Mouse (Mus musculus) heart, embryonic 16.5 days (tissue): Measurements from ENCODE around the gene Sec23ip. TPM values are rescaled to one million over a fixed set of nuclear protein-coding genes. Genes with fewer than 3 reads are reported as not detected.

ENCODE experiments used
- ATAC-seq: fragments of 200-750 bp; cut with Nextera tagmentation; replicated peaks from 2 replicates; pipeline ENCODE4 v1.8.0; 2017; ENCODE audit warnings: moderate number of reproducible peaks; ENCODE audit not compliant: insufficient read depth, low FRiP score; ENCODE audit errors: extremely low read depth
- H3K27ac ChIP-seq: fragments of 300-500 bp; sonication (generic); 2 replicates; pipeline ENCODE4 v1.5.1; 2014; ENCODE audit warnings: mild to moderate bottlenecking, low read length, control low read depth, moderate library complexity
- H3K27me3 ChIP-seq: fragments of 300-500 bp; sonication (generic); 2 replicates; pipeline ENCODE4 v1.6.1; 2014; ENCODE audit warnings: low read length, mixed read lengths; ENCODE audit not compliant: control insufficient read depth, insufficient read depth
- H3K36me3 ChIP-seq: fragments of 300-500 bp; sonication (generic); 2 replicates; pipeline ENCODE4 v1.6.1; 2014; ENCODE audit not compliant: control insufficient read depth, insufficient read depth
- H3K4me1 ChIP-seq: fragments of 300-500 bp; sonication (generic); 2 replicates; pipeline ENCODE4 v1.6.1; 2014; ENCODE audit warnings: low read length, mixed read lengths; ENCODE audit not compliant: control insufficient read depth, insufficient read depth
- H3K4me2 ChIP-seq: fragments of 300-500 bp; sonication (generic); 2 replicates; pipeline ENCODE4 v1.6.1; 2014; ENCODE audit warnings: low read depth, mild to moderate bottlenecking, control low read depth, low read length
- H3K4me3 ChIP-seq: fragments of 300-500 bp; sonication (generic); 2 replicates; pipeline ENCODE4 v1.5.1; 2014; ENCODE audit warnings: mild to moderate bottlenecking, control low read depth, low read length
- H3K9ac ChIP-seq: fragments of 300-500 bp; sonication (generic); 2 replicates; pipeline ENCODE4 v1.6.1; 2014; ENCODE audit warnings: low read length, control low read depth
- H3K9me3 ChIP-seq: fragments of 300-500 bp; sonication (generic); replicated peaks from 2 replicates; pipeline ENCODE4 v1.6.1; 2016; ENCODE audit warnings: low read length; ENCODE audit not compliant: control insufficient read depth
- WGBS: fragments of 180-500 bp; shearing (Covaris S2); extraction: QIAGEN DNeasy Blood & Tissue Kit; methylation state at CpG from one replicate; pipeline ENCODE4 v1.1.7; 2014; 5-methylcytosine and 5-hydroxymethylcytosine counted together
- microRNA-seq: library from miRNA; unstranded; fragments of <30 nt; microRNA quantifications from one replicate; pipeline ENCODE4, GENCODE M21; 2017
- polyA plus RNA-seq: library from polyadenylated mRNA; unstranded; fragments of >200 nt; fragmentation: Nextera tagmentation; extraction: Ambion mirVana; gene quantifications from 2 replicates; pipeline ENCODE4 v1.2.1, GENCODE M21; 2015

Gene Sec23ip
- polyA plus RNA-seq, 1 experiment from 2014 or later: 27.8 TPM

GRCm38 (mm10) chr7:128824986-128825563 is 80.3 kb downstream of the Sec23ip start:
- no peak overlapping the region for H3K9ac ChIP-seq
- no peaks in the 10 kb centered on the region for H3K9me3 ChIP-seq
- H3K36me3 ChIP-seq: no peaks in the 10 kb centered on the region
- no peak overlapping the region for H3K4me3 ChIP-seq
- H3K4me2 ChIP-seq: no peak overlapping the region
- H3K27me3 ChIP-seq: no peaks in the 10 kb centered on the region
- 66% methylated on average over 5 of the region's 5 CpGs for WGBS
- H3K4me1 ChIP-seq: no peaks in the 10 kb centered on the region
- no peak for ATAC-seq
- no peak overlapping the region for H3K27ac ChIP-seq

- no peak overlapping the region for H3K9ac ChIP-seq
- no peaks in the 10 kb centered on the region for H3K9me3 ChIP-seq
- no peak overlapping the region for H3K27ac ChIP-seq
- 63% methylated on average over 12 of the region's 12 CpGs for WGBS
- H3K4me1 ChIP-seq: no peaks in the 10 kb centered on the region
- no peak overlapping the region for H3K4me2 ChIP-seq
- no peaks in the 10 kb centered on the region for H3K27me3 ChIP-seq
- ATAC-seq: no peak
- no peak overlapping the region for H3K4me3 ChIP-seq
- H3K36me3 ChIP-seq: no peaks in the 10 kb centered on the region
These were observed 87.8 kb downstream of the Sec23ip start for GRCm38 (mm10) chr7:128832455-128833081.

- no peak overlapping the region for H3K4me2 ChIP-seq
- H3K27ac ChIP-seq: no peak overlapping the region
- WGBS: 72% methylated on average over 4 of the region's 4 CpGs
- H3K36me3 ChIP-seq: no peaks in the 10 kb centered on the region
- no peaks in the 10 kb centered on the region for H3K9me3 ChIP-seq
- no peak for ATAC-seq
- no peak overlapping the region for H3K4me3 ChIP-seq
- no peaks in the 10 kb centered on the region for H3K27me3 ChIP-seq
- no peaks in the 10 kb centered on the region for H3K4me1 ChIP-seq
- H3K9ac ChIP-seq: no peak overlapping the region
These were observed 88.5 kb downstream of the Sec23ip start for GRCm38 (mm10) chr7:128833196-128833595.

Small RNA genes lying within 50 kb of the gene (microRNA-seq; reads per million reads assigned to microRNA genes)
- gene Gm25778: not detected

Other genes with a start within 250 kb of the Sec23ip start
- 22.7 and 25.9 TPM in 2 replicates for gene Bag3, start 221.3 kb upstream of the Sec23ip start, polyA plus RNA-seq
- 10.0 and 10.3 TPM in 2 replicates for gene Inpp5f, start 133.6 kb upstream of the Sec23ip start, polyA plus RNA-seq
- 37.9 and 38.5 TPM in 2 replicates for gene Mcmbp, start 4.4 kb upstream of the Sec23ip start, polyA plus RNA-seq